Mouse (Mus musculus) heart, postnatal 14 days (tissue): ENCODE data around the gene Dmxl2. TPM values are rescaled to one million over a fixed set of nuclear protein-coding genes. Genes with fewer than 3 reads are reported as not detected.
A peak's percentile ranks its signal among the peaks of the same experiment; 100 is the strongest.

ENCODE experiments used
- DNase-seq, 2 experiments: peaks; one replicate each; pipeline ENCODE4 v3.0.0; 2021 to 2022
- intact Hi-C: fragments of 180-260 bp; cut with DNase I; formaldehyde crosslinking; loops from one replicate; pipeline ENCODE4 v1.15.1; 2025
- long read RNA-seq, 2 experiments: library from polyadenylated mRNA; stranded (forward); transcript quantifications; one replicate each; pipeline ENCODE4 v2.0.0; 2021
- total RNA-seq, 2 experiments: library from RNA; stranded (reverse); gene quantifications; 2 replicates each; pipeline ENCODE4 v1.2.3; 2021

The Dmxl2 gene
- 10 to 100 TPM; 18.3 to 20.2 TPM for total RNA-seq
- long read RNA-seq, experiment 1, partial matches to known transcripts: 1 of 2 reads
- long read RNA-seq, experiment 1, other reads (novel, unspliced or antisense): 1 of 2 reads
- long read RNA-seq, experiment 2, partial matches to known transcripts: 2 of 3 reads
- long read RNA-seq, experiment 2, other reads (novel, unspliced or antisense): 1 of 3 reads

- DNase-seq: peak; percentile 94 to 95
- intact Hi-C loops: no loop called here
Measured at GRCm38 (mm10) chr9:54501453-54502110, at the start of gene Dmxl2. Dmxl2 (minus strand) TSS chr9:54501626.

- DNase-seq: no peak
- intact Hi-C loops: no loop called here
Measured at GRCm38 (mm10) chr9:54549433-54549832, 48.0 kb upstream of the Dmxl2 start.

- intact Hi-C loops: loop anchor here (2.0 kb wide), 1 partner anchor 109 kb away; no protein-coding TSS in a partner anchor
- DNase-seq: peak; percentile 65 to 70
Measured at GRCm38 (mm10) chr9:54547536-54547935, 46.1 kb upstream of the Dmxl2 start.

GRCm38 (mm10) chr9:54544954-54545315 lies 43.5 kb upstream of the Dmxl2 start:
- intact Hi-C loops: no loop called here
- no peak for DNase-seq

GRCm38 (mm10) chr9:54544212-54544953 lies 43.0 kb upstream of the Dmxl2 start:
- intact Hi-C loops: no loop called here

GRCm38 (mm10) chr9:54540801-54541200 lies 39.4 kb upstream of the Dmxl2 start:
- intact Hi-C loops: no loop called here

More at GRCm38 (mm10) chr9:54544212-54544953, 43.0 kb upstream of the Dmxl2 start:
- DNase-seq: no peak

GRCm38 (mm10) chr9:54538684-54539083 lies 37.3 kb upstream of the Dmxl2 start, which contains the start of gene Sh2d7:
Sh2d7 (plus strand) TSS chr9:54538984.
- intact Hi-C loops: no loop called here
- no peak for DNase-seq

More at GRCm38 (mm10) chr9:54540801-54541200, 39.4 kb upstream of the Dmxl2 start:
- no peak for DNase-seq

GRCm38 (mm10) chr9:54538244-54538643 lies 36.8 kb upstream of the Dmxl2 start:
- intact Hi-C loops: no loop called here

GRCm38 (mm10) chr9:54537480-54537879 lies 36.1 kb upstream of the Dmxl2 start:
- DNase-seq: no peak
- intact Hi-C loops: no loop called here

More at GRCm38 (mm10) chr9:54538244-54538643, 36.8 kb upstream of the Dmxl2 start:
- DNase-seq: no peak

- intact Hi-C loops: no loop called here
- DNase-seq: no peak
Measured at GRCm38 (mm10) chr9:54537030-54537429, 35.6 kb upstream of the Dmxl2 start.

GRCm38 (mm10) chr9:54536236-54536635 lies 34.8 kb upstream of the Dmxl2 start:
- peak in 1 of 2 experiments; percentile 10 for DNase-seq
- intact Hi-C loops: no loop called here

- intact Hi-C loops: no loop called here
Measured at GRCm38 (mm10) chr9:54533975-54534374, 32.5 kb upstream of the Dmxl2 start.

GRCm38 (mm10) chr9:54532926-54533325 lies 31.5 kb upstream of the Dmxl2 start:
- intact Hi-C loops: no loop called here
- DNase-seq: no peak

More at GRCm38 (mm10) chr9:54533975-54534374, 32.5 kb upstream of the Dmxl2 start:
- DNase-seq: no peak

- DNase-seq: no peak
- intact Hi-C loops: no loop called here
Measured at GRCm38 (mm10) chr9:54531421-54531820, 30.0 kb upstream of the Dmxl2 start.

GRCm38 (mm10) chr9:54530836-54531235 lies 29.4 kb upstream of the Dmxl2 start:
- no peak for DNase-seq
- intact Hi-C loops: no loop called here

GRCm38 (mm10) chr9:54529950-54530349 lies 28.5 kb upstream of the Dmxl2 start:
- intact Hi-C loops: no loop called here

GRCm38 (mm10) chr9:54527694-54528093 lies 26.3 kb upstream of the Dmxl2 start:
- intact Hi-C loops: no loop called here
- no peak for DNase-seq

More at GRCm38 (mm10) chr9:54529950-54530349, 28.5 kb upstream of the Dmxl2 start:
- DNase-seq: no peak

GRCm38 (mm10) chr9:54520286-54520685 lies 18.9 kb upstream of the Dmxl2 start:
- no peak for DNase-seq
- intact Hi-C loops: no loop called here

- DNase-seq: no peak
- intact Hi-C loops: no loop called here
Measured at GRCm38 (mm10) chr9:54518921-54519320, 17.5 kb upstream of the Dmxl2 start.

GRCm38 (mm10) chr9:54515991-54516390 lies 14.6 kb upstream of the Dmxl2 start:
- no peak for DNase-seq
- intact Hi-C loops: no loop called here

GRCm38 (mm10) chr9:54502873-54503272 lies 1.4 kb upstream of the Dmxl2 start:
- DNase-seq: no peak
- intact Hi-C loops: no loop called here
